Mouse (Mus musculus): Measurements from ENCODE around the gene Gm20696. TPM values are rescaled to one million over a fixed set of nuclear protein-coding genes. Genes with fewer than 3 reads are reported as not detected.

The Gm20696 gene
- total RNA-seq (2021) = 10 to 100 TPM in 1 of 2 experiments, 1 to 10 TPM in 1; 4.9 to 10.1 TPM

DNA sequence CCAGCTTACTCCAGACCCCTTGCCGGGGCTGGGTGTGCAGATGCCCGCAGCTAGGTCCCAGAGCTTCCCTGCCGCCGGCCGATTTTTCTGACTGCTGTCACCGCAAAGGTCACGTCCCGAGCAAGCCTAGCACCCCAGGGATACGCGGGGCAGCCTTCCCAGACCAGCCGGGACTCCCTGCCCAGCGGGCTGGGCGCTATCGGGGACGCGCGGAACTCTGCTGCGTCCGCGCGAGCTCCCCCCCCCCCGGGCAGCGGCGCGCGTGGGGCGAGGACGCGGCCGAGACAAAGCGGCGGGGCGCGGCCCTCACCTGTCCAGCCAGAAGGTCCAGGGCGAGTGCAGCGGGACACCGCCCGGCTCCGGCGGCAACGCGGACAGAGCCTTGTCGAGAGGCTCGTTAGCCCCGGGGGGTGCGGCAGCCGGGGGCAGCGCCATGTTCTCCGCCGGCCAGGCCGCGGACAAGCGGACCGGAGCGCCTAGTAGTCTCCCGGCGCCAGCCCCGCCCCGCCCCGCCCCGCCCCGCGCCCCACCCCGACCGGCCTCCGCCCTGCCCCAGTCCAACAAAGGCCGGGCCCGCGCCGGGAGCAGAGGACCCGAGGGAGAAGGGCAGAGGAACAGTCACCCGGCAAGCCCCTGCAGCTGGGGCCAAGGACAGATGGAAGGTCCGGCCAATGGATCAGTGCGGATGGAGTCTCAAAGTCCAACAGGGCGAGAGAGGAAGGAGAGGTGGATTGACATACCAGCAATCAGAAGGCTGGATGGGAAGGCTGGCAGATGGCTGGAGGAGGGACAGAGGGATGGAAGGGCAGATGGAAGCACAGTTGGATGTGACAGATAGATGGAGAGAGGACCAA is at the start of gene Gm20696, which contains the start of gene Eif4e3:
Gm20696 (minus strand) TSS at position 480 of the 854 bp plus-strand sequence.
Eif4e3 (minus strand) TSS at position 454 of the 854 bp plus-strand sequence.
- peak; percentile 49 to 51 for DNase-seq

DNA sequence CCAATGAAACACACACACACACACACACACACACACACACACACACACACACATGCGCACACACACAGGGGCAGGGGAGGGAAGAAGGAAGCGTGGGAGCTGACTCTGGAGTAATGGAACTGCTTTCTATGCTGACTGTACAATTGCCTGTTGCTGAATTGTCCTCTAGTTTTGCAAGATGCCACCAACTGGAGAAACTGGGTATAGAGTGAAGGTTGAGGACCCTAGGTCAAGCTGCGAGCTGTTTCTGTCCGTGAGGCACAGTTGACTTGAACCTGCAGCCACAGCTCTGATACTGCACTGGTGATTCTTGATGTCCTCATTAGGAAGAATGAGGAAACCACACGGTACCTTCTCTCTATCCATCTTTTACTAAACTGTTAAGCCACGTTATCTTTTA is 49.3 kb upstream of the Gm20696 start:
- no peak for DNase-seq

DNA sequence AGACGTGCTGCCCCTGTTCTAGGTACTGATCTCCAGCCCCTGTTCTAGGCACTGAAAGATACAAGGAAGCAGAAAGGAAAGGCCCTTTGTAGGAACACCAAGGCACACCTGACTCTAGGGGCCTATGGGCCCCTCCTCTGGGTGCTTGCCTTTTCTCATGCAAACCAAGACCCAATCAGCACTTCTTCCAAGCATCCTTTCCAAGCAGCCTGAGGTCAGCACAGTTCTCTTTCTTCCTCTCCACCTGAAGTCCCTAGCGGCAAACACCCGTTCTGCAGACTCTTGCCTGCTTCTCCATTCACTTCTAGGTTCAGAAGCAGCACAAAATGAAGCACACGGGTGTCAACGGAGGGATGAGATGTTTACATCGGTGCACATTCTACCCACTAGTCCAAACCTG is 48.6 kb upstream of the Gm20696 start:
- no peak for DNase-seq

DNA sequence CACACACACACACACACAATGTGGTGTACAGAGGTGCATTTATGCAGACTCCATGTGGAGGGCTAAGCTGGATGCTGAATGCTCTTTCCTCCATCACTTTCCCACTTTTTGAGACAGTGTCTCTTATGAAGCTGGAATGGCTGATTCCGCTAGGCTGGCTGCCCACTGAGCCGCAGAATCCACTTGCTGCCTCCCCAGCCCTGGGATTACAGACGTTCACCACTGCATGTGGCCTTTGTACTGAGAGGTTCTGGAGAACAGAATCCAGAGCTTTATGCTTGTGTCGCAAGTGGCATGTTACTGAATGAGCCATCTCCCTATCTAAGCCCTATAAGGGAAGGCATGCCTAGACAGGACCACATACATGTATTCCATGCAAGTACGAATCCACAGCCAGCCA is 46.7 kb upstream of the Gm20696 start:
- no peak for DNase-seq

DNA sequence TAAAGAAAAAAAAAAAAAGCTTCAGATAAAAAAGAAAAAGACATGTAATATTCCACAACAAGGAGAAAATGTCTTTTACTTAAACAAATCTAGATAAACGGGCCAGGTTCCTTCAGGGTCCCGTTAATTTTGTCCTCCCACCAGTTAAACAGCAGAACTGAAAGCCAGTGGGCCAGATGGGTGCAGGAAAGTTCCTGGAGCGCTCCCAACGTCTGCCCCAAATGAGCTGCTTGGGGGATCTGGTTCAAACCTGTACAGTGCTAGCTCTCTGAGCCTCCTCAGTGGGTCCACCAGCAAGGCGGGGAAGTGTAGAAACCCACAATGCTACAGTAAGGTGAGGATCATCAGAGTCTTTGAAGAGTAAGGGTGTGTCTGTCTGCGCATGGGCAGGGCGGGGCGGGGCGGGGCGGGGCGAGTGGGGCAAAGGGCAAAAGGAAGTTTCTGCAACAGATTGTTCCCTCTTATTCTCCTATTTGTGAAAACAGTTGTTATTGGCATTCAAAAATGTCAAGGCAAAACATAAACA is 45.0 kb upstream of the Gm20696 start:
- no peak for DNase-seq

DNA sequence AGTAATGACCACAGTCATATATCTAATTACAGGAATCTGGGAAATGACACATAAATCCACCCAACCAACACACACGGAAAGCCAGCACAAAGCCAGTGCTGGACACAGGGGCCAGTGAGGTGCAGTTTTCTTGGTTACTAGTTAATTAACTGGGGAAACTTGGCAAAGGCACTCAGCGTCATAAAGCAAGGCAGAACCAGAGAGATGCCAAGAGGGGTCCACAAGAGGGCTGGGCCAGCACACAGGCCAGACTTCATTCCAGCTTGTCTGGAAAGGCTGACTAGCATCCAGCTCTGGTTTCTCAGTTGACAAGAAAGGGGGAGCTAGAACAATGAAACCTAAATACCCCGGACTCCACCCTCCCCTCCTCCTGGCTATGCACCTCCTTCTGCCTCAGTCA is 33.9 kb upstream of the Gm20696 start:
- no peak for DNase-seq

DNA sequence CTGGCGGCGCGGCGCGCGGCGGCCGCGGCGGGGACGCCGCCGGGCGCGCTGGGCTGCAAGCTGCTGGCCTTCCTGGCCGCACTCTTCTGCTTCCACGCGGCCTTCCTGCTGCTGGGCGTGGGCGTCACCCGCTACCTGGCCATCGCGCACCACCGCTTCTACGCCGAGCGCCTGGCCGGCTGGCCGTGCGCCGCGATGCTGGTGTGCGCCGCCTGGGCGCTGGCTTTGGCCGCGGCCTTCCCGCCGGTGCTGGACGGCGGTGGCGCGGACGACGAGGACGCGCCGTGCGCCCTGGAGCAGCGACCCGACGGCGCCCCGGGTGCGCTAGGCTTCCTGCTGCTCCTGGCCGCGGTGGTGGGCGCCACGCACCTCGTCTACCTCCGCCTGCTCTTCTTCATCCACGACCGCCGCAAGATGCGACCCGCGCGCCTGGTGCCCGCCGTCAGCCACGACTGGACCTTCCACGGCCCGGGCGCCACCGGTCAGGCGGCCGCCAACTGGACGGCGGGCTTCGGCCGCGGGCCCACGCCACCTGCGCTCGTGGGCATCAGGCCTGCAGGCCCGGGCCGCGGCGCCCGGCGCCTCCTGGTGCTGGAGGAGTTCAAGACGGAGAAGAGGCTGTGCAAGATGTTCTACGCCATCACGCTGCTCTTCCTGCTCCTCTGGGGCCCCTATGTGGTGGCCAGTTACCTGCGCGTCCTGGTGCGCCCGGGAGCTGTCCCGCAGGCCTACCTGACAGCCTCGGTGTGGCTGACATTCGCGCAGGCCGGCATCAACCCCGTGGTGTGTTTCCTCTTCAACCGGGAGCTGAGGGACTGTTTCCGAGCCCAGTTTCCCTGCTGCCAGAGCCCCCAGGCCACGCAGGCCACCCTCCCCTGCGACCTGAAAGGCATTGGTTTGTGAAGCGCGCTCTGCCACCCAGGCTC is 26.6 kb upstream of the Gm20696 start:
- peak in 1 of 2 experiments; percentile 43 for DNase-seq

DNA sequence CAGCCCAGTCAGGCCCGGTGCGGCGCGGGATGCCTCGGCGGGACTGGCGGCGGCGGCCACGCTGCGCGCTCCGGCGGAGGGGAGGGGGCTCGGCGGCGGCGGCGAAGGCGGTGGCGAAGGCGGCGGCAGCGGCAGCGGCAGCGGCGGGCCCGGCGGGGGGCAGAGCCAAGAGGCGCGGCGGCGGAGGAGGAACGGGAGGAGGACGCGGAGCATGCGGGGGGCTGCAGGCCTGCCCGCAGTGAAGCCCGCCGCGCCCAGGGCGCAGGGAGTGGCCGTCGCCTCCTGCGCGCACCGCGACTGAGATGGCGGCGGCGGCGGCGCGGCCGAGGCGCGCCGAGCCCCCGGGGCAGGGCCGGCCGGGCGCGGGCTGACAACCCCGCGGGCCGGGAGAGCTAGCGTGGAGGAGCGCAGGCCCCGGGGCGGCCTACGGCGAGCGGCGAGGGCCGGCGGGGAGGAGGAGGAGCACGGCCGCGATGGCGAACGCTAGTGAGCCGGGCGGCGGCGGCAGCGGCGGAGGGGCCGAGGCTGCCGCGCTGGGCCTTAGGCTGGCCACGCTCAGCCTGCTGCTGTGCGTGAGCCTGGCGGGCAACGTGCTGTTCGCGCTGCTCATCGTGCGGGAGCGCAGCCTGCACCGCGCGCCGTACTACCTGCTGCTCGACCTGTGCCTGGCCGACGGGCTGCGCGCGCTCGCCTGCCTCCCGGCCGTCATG is 25.8 kb upstream of the Gm20696 start, which contains the start of gene Gpr27:
Gpr27 (plus strand) TSS at position 474 of the 710 bp plus-strand sequence.
- DNase-seq = peak; percentile 54 to 57

DNA sequence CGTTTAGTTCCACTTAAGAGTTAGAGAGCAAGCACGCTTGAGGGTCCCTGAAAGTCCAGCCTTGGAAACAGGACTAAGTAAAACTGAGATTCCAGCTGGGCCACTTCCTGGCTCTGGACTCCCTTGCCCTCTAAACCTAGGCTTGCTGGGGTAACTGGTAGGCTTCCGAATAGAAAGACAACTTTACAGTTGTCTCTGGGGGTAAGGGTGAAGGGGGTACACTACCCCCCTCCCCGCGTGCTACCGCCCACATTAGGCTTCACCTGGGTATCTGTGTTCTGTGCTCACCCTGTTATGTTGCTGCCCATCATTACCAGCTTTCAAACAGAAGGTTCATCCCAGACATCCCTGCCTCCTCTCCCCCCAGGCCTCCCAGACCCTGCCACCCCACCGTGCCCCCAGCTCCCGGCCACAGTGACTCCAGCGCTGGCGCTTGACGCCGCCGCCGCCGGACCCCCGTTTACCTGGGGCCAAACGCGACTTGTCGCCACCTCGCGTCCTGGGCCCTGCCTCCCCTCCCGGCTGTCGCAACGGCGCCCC is 25.1 kb upstream of the Gm20696 start:
- DNase-seq = no peak

DNA sequence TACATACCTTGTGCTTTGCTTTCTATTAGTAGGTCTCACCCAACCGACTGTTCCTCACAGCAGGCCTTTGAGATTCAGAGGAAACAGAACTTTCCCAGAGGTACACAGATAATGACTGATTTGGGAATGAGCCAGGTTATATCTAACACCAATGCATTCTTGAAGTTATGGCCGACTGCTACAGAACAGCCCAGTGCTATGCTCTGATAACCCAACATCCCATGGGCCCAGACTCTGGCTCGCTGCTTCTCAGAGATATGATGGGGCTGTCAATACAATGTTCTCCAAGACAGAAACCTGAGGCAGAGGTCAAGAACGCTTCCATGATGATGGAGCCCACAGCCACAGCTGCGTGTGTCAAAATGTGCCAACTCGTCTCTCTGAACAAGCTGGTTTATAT is 21.9 kb upstream of the Gm20696 start:
- DNase-seq = no peak

DNA sequence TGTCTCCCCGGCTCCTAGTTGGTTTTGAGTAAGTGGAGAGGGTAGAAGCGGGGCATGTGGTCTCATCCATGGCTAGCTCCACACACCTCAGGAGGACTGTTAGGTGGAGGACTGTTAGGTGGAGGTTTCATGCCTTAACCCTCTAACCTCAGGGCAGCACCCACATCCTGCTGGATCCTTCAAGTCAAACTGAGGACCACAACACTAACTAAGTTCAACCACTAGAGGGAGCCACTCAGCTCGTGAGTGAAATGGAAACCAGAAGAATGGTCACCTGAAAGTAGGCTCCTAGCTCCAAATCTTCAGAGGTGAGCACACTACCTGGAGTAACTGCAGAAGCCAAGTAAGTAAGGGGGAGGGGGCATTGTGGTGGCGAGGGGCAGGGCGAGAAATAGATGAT is 18.3 kb upstream of the Gm20696 start:
- no peak for DNase-seq

DNA sequence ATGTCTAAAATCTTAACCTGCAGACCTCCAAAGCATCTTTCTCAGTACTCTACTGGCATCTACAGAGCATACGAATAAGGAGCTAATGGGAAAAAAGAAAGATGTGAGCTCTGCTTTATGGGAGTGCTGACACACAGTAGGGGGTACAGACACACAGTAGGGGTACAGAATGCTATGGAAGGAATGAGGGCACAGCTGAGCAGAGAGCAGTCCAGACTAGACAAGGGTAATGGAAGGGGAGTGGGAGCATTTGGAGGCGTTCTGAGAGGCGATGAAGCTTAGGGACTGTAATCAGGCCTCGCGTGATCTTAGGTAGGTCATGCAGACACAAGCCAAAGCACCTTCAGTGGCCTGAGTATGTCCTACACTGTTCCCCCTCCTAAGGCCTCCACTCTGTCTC is 17.4 kb upstream of the Gm20696 start:
- DNase-seq = no peak

DNA sequence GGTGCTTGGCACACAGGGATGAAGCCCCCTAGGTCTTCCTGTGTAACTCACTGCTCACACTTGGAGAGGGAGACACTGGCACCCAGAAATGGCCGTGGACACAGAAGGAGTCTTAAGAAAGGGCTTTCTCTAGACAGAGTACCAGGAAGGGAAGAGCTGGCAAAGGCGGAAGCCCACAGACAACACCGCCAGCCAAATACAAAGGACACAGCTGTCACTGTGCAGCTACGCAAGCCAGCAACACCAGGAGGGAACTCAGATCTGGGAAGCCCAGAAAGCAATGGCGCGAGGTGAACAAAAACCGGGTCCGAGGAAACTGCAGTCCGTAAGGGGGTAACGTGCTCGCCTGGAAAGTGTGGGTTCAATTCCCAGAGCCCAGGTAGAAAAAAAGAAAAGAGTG is 11.5 kb upstream of the Gm20696 start:
- peak; percentile 32 to 37 for DNase-seq

DNA sequence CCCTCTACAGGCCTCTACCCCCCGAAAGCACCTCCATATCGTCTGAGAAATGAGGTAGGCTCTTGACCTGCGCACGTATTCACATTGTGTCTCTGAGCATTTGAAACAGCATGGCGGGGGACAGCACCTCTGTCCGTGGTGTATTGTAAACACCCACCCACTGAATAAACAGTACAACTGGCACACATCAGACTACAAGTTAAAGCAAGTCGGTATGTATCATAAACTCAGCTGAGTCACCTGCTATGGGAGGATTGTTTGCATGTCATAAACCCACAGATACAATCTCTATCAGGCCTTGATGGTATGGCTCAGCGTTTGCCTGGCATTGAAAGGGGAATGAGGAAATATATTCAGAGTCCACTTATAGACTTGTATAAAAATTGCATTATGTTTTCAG is 10.7 kb upstream of the Gm20696 start:
- DNase-seq = no peak

DNA sequence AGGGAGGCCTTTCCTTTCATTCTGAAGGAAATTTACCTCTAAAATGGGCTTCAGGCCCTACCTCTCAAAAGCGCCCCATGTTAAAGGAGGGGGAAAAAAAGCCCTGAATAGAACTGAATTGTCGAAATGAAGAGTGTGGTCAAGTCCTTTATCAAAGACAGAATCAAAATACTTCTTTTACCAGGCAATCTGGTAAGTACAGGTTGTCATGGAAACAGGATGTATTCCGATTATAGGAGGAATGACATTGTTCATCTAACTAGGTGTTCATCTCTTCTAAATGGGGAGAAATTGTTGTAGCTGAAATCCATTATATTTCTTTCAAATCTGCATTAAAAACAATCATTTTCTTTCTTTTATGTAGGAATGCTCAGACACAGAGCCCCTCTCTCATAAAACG is 7.9 kb upstream of the Gm20696 start:
- no peak for DNase-seq

DNA sequence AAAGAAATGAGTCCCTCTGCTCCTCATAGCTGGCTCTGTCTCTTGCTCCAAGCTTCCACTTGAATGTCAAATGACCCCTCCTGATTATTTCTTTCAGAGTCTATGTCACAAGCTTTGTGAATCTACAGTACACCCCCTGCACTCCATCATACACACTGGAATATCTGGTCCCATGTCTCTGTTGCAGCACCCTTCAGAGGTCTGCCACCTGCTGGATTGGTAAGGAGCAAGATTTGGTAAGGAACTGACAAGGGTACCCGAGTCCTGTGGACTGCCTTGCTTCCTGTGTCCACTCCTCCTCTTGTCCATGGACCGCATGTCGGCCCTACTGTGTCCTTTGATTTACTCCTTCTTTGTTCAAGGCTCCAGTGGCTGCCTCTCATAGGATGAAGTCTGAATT is 5.2 kb upstream of the Gm20696 start:
- no peak for DNase-seq

DNA sequence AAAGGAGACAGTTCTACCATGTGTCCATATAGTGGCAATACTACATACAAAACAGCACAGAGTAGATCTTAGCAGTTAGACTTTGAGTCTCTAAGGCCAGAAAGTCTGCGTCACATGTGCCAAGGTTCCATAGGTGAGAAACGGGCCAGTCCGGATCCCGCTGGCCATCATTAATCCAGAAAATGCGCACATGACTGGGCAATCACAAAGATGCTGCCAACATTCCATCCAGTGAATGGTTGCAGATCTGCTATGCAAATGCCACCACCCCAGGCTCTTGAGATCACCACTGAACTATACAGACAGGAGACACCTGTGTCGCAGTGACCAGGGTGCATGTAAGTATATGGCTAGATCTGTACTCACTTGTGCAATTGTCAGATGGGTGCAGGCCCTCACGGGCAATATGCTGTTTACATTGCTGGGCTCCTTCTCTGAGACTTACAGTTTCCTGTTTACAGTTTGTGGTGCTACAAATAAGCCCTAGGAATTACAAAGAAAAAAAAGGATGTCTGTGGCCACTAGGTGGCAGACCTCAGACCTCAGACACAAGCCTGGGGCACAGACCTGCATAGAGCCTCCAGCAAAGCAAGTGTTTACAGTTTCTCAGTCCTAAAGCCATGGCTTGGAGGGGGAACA is 4.0 kb upstream of the Gm20696 start:
- DNase-seq = peak; percentile 42

DNA sequence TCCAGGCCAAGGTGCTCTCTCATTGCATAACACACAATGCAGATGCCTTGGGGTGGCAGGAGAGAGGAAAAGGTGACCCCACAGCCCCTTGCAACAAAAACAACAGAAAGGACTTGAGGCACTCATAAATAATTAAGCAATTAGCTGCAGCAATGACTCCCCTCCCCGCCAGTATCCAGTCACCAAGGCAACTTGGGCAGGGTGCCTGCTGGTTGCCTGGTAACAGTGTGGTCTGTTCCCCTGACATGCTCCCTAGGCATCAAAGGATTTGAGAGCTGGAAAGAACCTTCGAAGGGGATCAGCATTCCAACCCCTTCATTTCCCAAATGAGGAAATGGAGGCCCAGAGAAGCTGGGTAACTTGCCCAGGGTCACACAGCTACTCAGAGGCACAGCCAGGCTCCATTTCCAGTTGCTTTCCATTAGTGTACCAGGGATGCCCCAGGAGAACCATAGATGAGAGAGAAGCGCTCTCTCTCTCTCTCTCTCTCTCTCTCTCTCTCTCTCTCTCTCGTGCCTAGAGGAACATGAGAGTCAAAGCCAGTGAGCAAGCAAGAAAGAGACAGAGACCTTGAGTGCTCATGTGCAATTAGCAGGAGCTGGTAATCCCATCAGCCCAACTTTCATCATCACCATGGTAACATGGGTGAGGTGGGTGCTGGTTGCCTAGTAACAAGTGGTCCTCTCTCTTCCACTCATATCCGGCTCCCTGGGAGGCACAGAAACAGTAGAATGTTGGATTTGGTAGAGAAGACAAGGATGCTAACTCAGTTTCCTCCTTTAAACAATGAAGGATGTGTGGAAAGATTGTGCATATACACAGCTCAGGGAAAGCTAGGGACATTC is 3.1 kb upstream of the Gm20696 start:
- peak; percentile 89 to 90 for DNase-seq

DNA sequence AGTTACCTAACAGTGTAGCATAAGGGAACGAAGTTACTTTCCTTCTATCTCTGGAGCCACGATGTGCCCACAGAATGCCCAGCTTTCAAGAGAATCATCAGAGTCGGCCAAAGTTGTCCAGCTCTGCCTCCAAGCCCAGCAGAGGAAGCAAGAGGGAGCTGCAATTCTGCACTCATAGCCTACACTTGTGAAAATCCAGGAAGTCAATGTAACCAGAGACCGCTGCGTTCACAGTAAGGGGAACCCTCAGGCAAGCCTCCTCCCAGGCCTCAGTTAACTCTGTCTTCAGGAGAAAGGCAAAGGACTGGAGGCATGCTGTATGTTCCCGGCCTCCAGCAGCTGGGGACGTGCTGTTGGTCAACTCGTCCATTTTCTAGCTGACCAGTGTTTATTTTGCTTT is 693 bp upstream of the Gm20696 start:
- no peak for DNase-seq

Data from layer of hippocampus, postnatal 36 days (tissue).